Mouse (Mus musculus) ovary, adult 18-20 months (tissue): ENCODE measurements around the gene Aldh1b1.

ENCODE experiments used
- DNase-seq: peaks from one replicate; pipeline ENCODE4 v3.0.0; 2022; ENCODE audit warnings: low spot score, mixed read lengths

Gene Aldh1b1

DNA sequence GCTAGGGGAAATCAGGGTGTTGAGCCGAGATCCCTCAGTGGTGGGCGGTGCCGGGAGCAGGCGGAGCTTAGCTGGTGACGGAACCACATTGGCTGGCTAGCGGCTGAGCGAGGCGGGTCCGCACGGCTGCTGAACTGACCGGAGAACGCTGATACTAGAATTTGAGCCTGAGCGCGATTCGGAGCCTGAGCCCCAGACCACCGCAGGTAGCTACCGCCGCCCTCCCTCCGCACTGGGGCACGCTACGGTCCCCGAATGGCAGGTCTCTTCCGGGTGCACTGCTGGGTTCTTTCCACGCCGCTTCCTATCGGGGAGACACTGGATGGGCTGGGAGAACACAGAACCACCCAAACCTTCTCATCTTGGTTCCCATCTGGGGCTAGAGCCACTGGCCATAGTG is at the start of gene Aldh1b1:
Gene Aldh1b1 (plus strand): TSS at position 59 of the 400 bp plus-strand sequence.
- DNase-seq, result peak; percentile 72

DNA sequence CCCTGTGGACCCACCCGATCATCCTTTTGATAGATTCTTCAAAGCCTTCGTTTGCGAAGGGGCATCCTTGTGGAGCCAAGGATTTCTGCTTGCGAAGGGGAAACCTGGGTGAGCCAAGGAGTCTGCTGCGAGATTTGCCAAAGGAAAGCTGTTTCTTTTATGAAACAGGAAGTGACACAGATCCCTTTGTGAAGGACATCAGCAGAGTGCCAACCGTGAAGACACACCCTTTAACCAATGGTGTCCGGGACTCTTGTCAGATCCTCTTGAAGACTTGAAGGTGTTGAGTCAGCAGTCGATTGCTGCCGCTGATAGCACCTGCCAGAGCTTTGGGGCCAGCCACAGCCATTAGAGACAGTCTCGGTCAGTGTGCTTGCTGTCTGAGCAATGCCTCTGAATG is 49.4 kb upstream of the Aldh1b1 start:
- DNase-seq, result no peak

DNA sequence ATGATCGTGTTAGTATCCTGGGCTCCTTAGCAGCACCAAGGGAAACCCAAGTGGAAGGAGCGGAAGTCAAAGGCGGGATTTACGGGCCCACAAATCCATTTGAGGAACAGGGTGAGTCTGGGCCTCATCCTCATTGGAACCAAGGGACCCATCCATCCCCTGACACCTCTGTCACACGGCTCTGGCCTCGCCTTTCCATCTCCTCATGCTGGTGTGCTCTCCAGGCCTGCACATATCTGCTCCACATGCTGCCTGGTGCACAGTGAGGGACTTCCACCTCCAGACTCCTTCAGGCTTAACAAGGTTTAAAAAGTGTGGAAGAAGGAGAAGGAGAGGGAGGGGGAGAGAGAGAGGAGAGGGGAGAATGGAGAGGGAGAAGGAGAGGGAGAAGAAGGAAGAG is 48.3 kb upstream of the Aldh1b1 start:
- no peak for DNase-seq

DNA sequence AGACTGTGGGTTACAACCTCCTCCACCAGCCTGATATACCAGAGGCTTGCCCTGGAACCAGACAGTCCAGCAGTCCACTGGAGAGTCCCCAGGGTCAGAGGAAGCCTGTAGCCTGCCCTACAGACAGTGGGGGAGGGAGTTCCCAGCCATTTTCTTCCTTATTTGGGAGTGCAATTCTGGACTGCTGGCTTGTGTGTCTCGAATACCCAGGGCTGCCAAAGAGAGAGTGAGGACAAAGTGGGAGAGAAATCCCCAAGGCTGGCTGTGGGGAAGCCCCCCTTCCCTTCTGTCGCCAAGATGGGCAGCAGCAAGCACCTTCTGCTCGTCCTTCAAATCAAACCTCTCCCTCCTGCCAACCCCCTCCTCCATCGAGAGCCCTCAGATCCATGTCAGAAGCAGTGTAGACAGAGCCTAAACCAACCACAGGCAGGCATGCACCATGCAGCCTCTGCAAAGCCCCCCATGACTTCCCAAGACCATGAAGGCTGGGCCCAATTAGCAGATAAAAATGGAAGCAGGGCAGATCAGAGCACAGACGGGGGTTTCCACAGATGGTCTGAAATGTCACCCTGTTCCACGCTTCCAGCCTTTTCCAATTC is 45.5 kb upstream of the Aldh1b1 start:
- no peak for DNase-seq

- DNase-seq, result no peak
Observed at GRCm38 (mm10) chr4:45754171-45754570, 44.7 kb upstream of the Aldh1b1 start.

- DNase-seq, result no peak
Observed at GRCm38 (mm10) chr4:45755097-45755496, 43.7 kb upstream of the Aldh1b1 start.

DNA sequence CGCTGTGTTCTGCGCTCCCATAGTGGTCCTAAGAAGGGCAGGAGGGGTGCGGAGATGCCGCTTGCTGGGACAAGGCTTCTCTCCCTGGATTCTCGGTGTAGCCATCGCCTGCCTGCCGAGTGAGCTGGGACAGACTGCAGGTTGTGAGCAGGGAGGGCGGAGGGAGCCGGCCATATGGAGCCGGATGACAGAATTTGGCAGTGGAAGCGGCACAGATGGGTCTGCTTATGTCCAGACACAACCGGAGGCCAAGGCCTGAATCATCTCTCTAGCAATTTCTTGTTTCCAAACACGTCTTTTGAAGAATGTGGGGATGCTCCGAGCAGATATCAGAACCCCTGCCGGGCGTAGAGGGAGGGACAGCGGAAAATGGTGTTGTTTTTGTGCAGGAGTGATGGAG is 42.9 kb upstream of the Aldh1b1 start:
- no peak for DNase-seq

- DNase-seq, result no peak
Observed at GRCm38 (mm10) chr4:45757941-45758340, 40.9 kb upstream of the Aldh1b1 start.

- no peak for DNase-seq
Observed at GRCm38 (mm10) chr4:45759411-45759810, 39.4 kb upstream of the Aldh1b1 start.

- DNase-seq, result no peak
Observed at GRCm38 (mm10) chr4:45762600-45762999, 36.2 kb upstream of the Aldh1b1 start.

- DNase-seq, result no peak
Observed at GRCm38 (mm10) chr4:45763288-45764140, 35.3 kb upstream of the Aldh1b1 start.

DNA sequence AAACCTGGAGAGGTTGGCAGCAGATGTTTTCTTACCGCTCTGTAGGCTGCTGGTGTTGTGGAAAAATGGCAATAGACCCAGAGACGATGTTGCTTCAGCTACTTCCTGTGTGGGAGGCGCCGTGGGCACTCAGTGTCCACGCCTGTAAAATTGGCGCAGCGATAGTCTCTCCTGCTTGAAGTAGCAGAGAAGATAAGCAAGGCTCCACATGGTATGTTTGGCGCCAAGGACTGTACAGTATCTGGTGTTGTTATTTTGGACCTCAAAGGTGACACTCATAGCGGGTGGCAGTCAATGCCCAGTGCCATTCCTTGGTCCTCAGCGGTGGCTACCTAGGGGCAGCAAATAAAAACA is 34.7 kb upstream of the Aldh1b1 start:
- peak; percentile 18 for DNase-seq

DNA sequence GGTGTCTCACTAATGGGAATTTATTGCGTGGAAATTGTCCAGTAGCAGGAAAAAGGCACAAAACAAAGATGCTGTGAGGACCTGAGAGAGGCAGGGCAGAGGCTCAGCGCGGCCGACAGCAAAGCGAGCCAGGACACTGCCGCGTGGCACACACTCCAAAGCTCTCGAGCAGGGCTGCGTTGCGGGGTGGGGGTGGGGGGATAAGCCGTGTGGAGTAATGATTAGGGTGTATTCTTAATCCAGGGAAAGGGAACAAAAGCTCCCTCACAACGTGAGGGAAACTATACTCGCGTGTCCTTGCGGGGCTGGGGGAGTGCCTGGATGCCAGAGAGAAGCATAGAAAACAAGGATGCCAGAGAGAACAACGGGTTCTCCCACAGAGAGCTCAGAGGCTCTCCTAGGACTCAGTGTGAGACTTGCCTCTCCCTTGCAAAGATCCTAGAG is 33.7 kb upstream of the Aldh1b1 start:
- DNase-seq, result no peak

- DNase-seq, result no peak
Observed at GRCm38 (mm10) chr4:45765565-45766201, 33.1 kb upstream of the Aldh1b1 start.

DNA sequence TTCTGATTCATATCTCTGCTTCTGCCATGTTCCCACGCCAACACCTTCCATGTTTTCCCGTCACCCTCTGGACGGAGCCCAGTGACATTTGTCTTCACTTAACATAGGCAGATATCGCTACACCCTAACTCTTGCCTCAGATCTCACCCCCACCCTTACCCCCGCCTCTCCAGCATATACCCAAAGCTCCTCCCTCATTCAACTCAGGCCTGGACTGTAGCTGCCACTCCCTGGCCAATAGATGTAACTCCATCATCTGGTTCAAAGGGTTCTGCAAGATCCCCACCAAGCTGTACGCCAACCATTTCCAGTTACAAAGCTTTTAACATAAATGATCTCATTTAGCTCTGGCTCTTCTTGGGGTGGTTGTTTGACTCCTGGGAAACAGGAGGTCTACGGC is 32.0 kb upstream of the Aldh1b1 start:
- no peak for DNase-seq

GRCm38 (mm10) chr4:45767891-45768558 is 30.8 kb upstream of the Aldh1b1 start:
- peak; percentile 56 for DNase-seq

GRCm38 (mm10) chr4:45769141-45769540 is 29.7 kb upstream of the Aldh1b1 start:
- no peak for DNase-seq

- peak; percentile 14 for DNase-seq
Observed at GRCm38 (mm10) chr4:45769791-45770637, 28.8 kb upstream of the Aldh1b1 start.

DNA sequence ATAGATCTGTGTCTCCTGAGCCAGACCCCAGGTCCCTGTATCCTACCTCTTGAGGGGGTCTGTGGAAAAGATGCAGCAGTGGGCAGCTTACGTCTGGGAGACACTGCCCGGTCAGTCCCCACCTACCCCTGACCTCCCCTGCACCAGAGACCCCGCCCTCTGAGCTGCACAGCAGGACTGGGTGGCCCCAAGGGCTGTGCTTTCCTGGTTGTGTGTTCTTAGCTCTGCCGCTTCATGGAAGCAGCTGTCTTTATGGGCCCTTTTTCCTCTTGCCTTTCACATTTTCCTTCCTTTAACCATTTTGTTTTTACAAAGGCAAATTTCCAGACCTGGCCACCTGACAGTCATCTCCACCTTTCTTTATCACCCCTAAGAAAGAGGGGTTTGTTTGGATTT is 28.2 kb upstream of the Aldh1b1 start:
- DNase-seq, result no peak

DNA sequence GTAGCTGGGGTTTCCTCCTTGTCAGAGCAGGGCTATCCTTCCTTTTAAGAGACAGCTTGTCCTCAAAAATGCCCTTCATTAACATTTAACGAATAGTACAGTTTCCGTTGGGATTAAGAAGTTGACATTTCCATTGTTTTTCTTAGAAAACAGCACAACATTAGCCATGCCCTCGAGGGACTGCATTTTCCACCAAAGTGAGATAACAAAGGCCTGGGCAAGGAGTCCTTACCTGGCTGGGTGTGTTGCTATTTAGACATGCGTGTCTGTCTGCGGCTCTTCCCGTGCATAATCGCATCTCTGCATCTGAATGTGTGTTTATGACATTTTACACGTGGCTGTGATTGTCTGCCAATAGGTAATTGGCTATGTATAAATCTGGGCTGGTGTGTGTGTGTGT is 27.6 kb upstream of the Aldh1b1 start:
- DNase-seq, result no peak

DNA sequence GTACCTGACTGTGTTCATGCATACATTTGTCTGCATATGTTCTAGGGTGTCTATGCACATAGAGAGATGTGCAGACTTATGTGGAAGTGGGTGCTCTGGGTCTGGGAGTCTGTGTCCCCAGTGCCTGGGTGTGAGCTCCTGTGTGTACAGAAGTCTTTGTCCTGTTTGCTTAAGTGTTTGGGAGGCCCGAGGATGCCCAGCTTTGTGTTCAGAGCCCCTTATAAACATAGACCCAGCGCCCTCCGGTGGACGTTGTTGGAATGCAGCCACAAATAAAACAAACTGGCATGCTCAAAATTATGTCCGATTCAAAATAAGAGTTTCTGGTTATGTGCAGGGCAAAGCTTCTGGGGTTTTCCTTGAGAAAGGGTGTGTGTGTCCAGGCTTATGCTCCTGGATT is 27.2 kb upstream of the Aldh1b1 start:
- peak; percentile 19 for DNase-seq

- no peak for DNase-seq
Observed at GRCm38 (mm10) chr4:45783671-45784070, 15.2 kb upstream of the Aldh1b1 start.
